Mouse (Mus musculus) spleen, adult 2 months (tissue): ENCODE measurements around the gene Xpnpep2.

Experiments used
- CTCF ChIP-seq: fragments of 200-500 bp; IDR thresholded peaks from 2 replicates; pipeline ENCODE4 v1.5.1; 2011; ENCODE audit warnings: mild to moderate bottlenecking, inconsistent platforms; ENCODE audit not compliant: insufficient read depth, insufficient read length, insufficient replicate concordance; ENCODE audit errors: extremely low read depth
- POLR2A ChIP-seq: fragments of 200-500 bp; IDR thresholded peaks from 2 replicates; pipeline ENCODE4 v1.6.1; 2011; ENCODE audit warnings: low read depth, low read length, inconsistent platforms

DNA sequence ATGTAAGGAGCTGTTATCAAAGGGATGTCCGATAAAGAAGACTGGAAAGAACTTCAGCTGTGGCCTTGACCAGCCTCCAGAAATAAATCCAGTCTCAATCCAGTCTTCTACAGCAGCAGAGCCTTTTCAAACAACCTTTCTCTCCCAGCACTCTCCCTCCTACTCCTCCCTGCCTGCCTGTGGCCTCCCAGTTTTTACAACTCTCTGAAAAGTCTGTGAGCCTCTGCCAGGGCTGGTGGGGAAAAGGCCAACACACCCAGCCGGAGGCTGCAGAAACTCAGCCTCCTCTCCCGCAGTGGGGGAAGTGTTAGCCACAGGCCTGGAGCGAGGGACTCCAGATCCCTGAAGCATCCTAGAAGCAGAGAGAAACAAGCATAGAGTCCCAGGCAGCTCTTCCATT, 46.0 kb upstream of the Xpnpep2 start:
- TF ChIP-seq CTCF: no peak
- no peak for TF ChIP-seq POLR2A
